ENCODE assay signal across 11 mouse cellular contexts in the genomic region with DNA sequence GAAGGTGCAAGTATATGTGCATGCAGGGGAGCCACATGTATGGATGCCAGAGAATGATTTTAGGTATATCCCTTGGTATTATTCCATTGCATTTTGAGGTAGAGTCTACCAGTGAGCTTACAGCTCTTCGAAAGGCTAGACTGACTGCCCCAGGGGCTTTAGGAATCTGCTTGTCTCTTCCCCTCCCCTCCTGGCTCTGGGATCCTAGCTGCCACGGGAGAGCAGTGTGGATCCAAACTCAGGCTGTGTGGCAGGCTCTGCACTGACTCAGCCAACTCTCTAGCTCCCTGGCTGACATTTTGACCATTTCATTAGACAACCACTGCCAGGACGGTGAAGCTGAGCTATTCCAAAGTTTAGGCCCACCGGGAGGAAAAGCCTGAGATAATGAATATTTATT.
"Had no signal": no experiment of that assay in that cellular context is flagged by ENCODE, and none has a peak within 500 bp of the region (broad histone marks: within the 10 kb centered on the region; RNA-seq: fewer than 3 reads in every experiment).

No protein-coding gene starts in this region.

- H3K27me3 ChIP-seq: limb, embryonic 15.5 days; liver, embryonic 12.5 days; midbrain, embryonic 15.5 days; neural tube, embryonic 13.5 days had no signal

- H3K9ac ChIP-seq: limb, embryonic 15.5 days; liver, embryonic 12.5 days; lung, embryonic 14.5 days; midbrain, embryonic 15.5 days; neural tube, embryonic 13.5 days had no signal

- ATAC-seq: liver, embryonic 12.5 days; midbrain, embryonic 15.5 days had no signal

- H3K27ac ChIP-seq: liver, embryonic 12.5 days; midbrain, embryonic 15.5 days; neural tube, embryonic 13.5 days had no signal

- H3K4me3 ChIP-seq: limb, embryonic 15.5 days; liver, embryonic 12.5 days; midbrain, embryonic 15.5 days; neural tube, embryonic 13.5 days had no signal

- H3K36me3 ChIP-seq: limb, embryonic 15.5 days; liver, embryonic 12.5 days; midbrain, embryonic 15.5 days; neural tube, embryonic 13.5 days had no signal

- DNase-seq: lung, embryonic 14.5 days; lung, postnatal 10 days; lung, postnatal 4 days; retina, postnatal 1 day; right cerebral cortex, postnatal 4 days; thymus, postnatal 36 days had no signal

- H3K9me3 ChIP-seq: limb, embryonic 15.5 days; liver, embryonic 12.5 days; midbrain, embryonic 15.5 days; neural tube, embryonic 13.5 days had no signal

- H3K4me2 ChIP-seq: limb, embryonic 15.5 days; liver, embryonic 12.5 days; lung, embryonic 14.5 days; midbrain, embryonic 11.5 days; midbrain, embryonic 15.5 days; neural tube, embryonic 13.5 days had no signal
